11 mouse cellular contexts compared by ENCODE assay signal in the genomic region with DNA sequence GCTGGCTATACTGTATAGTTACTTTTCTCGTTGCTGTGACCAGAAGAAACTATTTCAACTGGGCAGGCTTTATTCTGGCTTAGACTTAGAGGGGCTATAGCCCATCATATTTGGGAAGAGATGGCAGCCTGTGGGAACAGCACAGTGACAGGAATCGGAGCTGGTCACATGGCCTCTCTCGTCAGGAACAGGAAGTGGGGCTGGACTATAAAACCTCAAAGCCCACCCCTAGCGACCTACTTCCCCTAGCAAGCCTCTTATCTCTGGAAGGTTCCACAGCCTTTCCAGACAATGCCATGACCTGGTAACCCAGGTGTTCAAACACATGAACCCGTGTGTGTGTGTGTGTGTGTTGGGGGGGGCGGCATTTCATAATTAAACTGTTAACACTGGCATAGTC.
"Had no signal": no experiment of that assay in that cellular context is flagged by ENCODE, and none has a peak within 500 bp of the region (broad histone marks: within the 10 kb centered on the region; RNA-seq: fewer than 3 reads in every experiment).

No protein-coding gene starts in this region.

- H3K9me3 ChIP-seq: limb, embryonic 13.5 days; liver, embryonic 15.5 days; midbrain, embryonic 12.5 days; stomach, embryonic 15.5 days had no signal

- H3K36me3 ChIP-seq: limb, embryonic 13.5 days; liver, embryonic 15.5 days; midbrain, embryonic 12.5 days; stomach, embryonic 15.5 days had no signal

- H3K27me3 ChIP-seq: limb, embryonic 13.5 days; liver, embryonic 15.5 days; midbrain, embryonic 12.5 days; stomach, embryonic 15.5 days had no signal

- DNase-seq: kidney, adult 8-10 months; kidney, postnatal 25 days; lung, embryonic 14.5 days; right cerebral cortex, postnatal 14 days; thymus, postnatal 14 days had no signal

- H3K4me3 ChIP-seq: limb, embryonic 13.5 days; liver, embryonic 15.5 days; midbrain, embryonic 12.5 days; stomach, embryonic 15.5 days had no signal

- H3K27ac ChIP-seq: limb, embryonic 13.5 days; liver, embryonic 15.5 days; midbrain, embryonic 12.5 days; stomach, embryonic 15.5 days had no signal

- H3K4me1 ChIP-seq: limb, embryonic 13.5 days; liver, embryonic 15.5 days; stomach, embryonic 15.5 days had no signal

- H3K4me2 ChIP-seq: limb, embryonic 13.5 days; liver, embryonic 15.5 days; lung, embryonic 14.5 days; midbrain, embryonic 12.5 days; stomach, embryonic 15.5 days had no signal

- H3K9ac ChIP-seq: limb, embryonic 13.5 days; liver, embryonic 15.5 days; lung, embryonic 14.5 days; midbrain, embryonic 12.5 days; stomach, embryonic 15.5 days had no signal

- ATAC-seq: inflammation-experienced regulatory T-cells, adult 6 months; intestine, postnatal 0 days had no signal
